Mouse (Mus musculus) liver, adult 2 months (tissue): ENCODE data around the gene Bin2.

ENCODE experiments used
- CTCF ChIP-seq: fragments of 200-500 bp; IDR thresholded peaks from 2 replicates; pipeline ENCODE4 v1.5.1; 2011; ENCODE audit warnings: low read depth, low read length, control low read depth
- POLR2A ChIP-seq: fragments of 200-500 bp; IDR thresholded peaks from 2 replicates; pipeline ENCODE4 v1.6.1; 2011; ENCODE audit warnings: low read length, control low read depth; ENCODE audit not compliant: insufficient read depth; ENCODE audit errors: extremely low read depth

DNA sequence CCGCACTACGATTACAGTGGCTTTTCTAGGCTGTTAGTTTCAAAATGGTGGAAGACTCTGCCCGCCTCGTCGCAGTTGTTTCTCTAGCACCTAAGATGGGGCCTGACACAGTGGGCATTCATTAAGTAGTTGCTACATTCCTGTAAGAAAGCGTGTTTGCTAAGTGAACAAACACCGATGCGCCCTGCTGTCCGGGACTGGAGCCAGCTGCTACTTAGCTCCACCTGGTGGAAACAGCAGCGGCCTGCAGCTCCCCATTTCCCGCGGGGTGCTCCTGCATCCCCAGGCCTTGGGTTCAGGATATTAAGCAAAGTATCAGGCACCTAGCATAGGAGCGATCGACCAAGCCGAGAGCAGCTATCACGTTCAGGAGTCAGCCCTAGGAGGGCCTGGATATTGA lies 55.8 kb downstream of the Bin2 start:
- TF ChIP-seq CTCF, result peak; percentile 95
- TF ChIP-seq POLR2A, result no peak
